Mouse (Mus musculus): ENCODE measurements around the gene Zfp710.
"Not testable (repeated sequence)": the region's sequence is repeated elsewhere in the genome, so short reads cannot be mapped to it uniquely, and the experiment has no call there.

Gene Zfp710

DNA sequence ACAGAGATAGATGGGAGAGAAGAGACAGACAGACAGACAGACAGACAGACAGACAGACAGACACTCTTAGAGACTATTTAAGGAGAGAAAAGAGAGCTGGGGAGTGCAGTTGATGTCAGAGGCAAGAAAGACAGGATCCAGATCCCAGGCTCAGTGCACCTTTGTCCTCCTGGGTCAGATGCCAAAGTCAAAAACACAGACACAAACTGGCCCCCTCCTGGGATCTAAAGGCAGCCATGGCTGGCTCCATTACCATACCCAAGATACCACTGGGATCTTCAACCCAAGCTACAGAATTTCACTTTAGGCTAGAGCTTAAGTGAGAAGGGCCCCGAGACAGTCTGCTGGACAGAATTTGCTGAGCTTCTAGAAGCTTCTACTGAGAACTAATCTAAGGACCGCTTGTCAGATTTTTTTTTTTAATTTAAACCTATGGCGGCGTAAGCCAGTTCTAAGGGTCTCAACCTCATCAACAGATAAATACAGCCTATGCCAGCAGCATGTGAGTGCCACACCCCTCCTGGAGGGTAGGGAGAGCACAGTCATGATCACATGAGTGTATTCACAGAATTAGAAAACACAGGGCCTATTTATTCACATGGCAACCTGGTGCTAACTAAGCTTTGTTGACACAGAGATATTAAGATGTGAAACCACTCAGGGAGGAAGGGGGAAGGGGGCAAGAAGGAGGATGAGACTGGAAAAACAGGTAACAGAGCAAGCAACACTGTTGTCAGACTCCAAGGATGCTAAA is 81.2 kb downstream of the Zfp710 start:
- no peak for ATAC-seq (ENCODE audit: insufficient number of reproducible peaks, low FRiP score, low TSS enrichment)

GRCm38 (mm10) chr7:80106441-80106840 is 81.8 kb downstream of the Zfp710 start:
- ATAC-seq (ENCODE audit: insufficient number of reproducible peaks, low FRiP score, low TSS enrichment) = no peak

- ATAC-seq (ENCODE audit: insufficient number of reproducible peaks, low FRiP score, low TSS enrichment) = no peak
Observed at GRCm38 (mm10) chr7:80111066-80112045, 86.7 kb downstream of the Zfp710 start.

DNA sequence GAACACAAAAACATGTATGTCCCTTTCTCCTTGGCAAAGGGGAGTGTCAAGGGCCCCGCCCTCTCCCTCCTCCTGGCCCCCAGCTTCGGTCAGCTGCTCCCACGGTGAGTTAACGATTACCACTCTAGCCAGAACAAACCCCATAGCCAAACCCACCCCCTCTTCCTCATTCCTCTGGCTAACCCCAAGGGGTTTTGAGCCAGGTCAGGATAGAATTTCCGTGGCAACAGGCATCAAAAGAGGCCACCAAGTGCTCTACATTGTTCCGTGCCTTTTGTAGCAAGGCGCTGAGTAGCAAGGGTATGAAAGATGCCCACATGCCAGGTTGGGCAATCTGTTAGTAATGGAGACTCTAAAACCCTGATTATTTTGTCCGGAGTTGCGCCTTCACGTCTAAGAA is 89.4 kb downstream of the Zfp710 start:
- no peak for ATAC-seq (ENCODE audit: insufficient number of reproducible peaks, low FRiP score, low TSS enrichment)

GRCm38 (mm10) chr7:80114451-80115223 is 90.0 kb downstream of the Zfp710 start:
- ATAC-seq (ENCODE audit: insufficient number of reproducible peaks, low FRiP score, low TSS enrichment) = peak; percentile 32

DNA sequence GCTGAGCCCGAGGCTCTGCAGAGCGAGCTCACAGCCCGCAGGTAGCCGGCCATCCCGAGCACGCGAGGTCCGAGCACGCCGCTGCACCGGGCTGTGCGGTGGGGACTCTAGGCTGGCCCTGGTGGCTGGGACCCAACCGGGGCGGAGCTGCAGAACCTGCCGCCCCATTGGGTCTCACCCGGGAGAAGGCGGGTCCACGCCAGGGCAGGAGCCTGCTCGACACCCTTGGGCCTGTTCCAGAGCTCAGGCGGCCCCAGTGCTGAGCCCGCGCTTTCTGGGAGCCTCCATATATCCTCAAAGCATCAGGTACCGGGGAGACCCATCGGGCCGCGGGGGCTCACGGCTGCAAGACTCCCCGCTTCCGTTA is 90.6 kb downstream of the Zfp710 start, which contains the start of gene Idh2:
Gene Idh2 (minus strand): TSS at position 169 of the 367 bp plus-strand sequence.
- peak; percentile 98 for ATAC-seq (ENCODE audit: insufficient number of reproducible peaks, low FRiP score, low TSS enrichment)

DNA sequence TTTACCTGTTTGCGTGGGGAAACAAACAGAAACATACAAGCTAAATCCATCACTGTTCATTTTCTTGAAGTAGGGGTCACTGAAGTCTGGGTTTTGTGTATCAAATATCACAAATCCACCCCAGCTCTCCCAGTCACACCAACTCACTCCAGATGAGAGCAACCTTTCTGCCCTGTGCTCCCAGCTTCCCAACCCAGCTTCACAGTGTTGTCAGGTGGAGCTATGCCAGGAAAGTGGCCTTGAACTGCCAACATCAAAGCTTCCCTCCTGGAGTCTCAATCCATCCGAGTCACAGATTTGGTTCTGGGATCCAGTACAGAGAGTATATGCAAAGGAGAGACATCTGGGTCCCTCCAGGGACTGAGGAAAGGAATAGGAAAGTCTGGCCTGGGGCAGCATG is 91.5 kb downstream of the Zfp710 start:
- no peak for ATAC-seq (ENCODE audit: insufficient number of reproducible peaks, low FRiP score, low TSS enrichment)

- ATAC-seq (ENCODE audit: insufficient number of reproducible peaks, low FRiP score, low TSS enrichment) = no peak
Observed at GRCm38 (mm10) chr7:80119198-80119597, 94.6 kb downstream of the Zfp710 start.

DNA sequence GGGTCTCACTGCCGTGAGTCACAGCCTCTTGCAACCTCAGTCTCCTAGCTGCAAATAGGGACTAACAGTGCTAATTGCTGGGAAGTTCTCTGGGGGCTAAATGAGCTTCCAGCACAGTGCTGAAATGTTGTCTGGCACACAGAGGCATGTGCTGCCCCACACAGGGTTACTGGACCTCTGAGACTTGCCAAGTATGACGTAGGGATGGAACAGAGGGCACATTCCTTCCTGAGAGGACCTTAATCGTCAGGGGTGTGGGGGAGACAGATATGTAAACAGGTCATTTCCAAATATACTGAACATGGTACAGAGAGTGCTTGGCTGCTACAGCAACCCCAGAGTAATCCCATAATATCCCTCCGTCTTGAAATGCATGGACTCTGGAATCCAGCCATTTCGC is 96.5 kb downstream of the Zfp710 start:
- ATAC-seq (ENCODE audit: insufficient number of reproducible peaks, low FRiP score, low TSS enrichment) = no peak

DNA sequence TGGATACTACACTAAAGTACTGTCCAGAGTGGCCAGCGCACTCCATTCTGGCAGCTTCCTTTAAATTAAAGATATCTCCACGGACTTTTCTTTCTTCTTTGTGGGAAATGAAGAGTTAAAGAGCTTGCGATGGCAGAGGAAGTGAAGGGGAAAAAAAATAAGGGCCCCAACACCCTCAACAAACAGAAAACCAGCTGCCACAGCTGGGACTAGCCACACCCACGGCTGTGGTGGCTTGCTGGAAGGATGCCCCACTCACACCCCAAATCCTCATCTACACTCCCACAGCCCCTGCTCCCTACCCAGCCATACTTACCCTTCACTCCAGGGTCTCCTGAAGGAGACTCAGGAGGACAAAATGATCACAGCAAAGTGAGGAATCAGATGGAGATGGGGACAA is 98.5 kb downstream of the Zfp710 start:
- ATAC-seq (ENCODE audit: insufficient number of reproducible peaks, low FRiP score, low TSS enrichment) = no peak

GRCm38 (mm10) chr7:80123672-80124071 is 99.1 kb downstream of the Zfp710 start:
- ATAC-seq (ENCODE audit: insufficient number of reproducible peaks, low FRiP score, low TSS enrichment) = no peak

GRCm38 (mm10) chr7:80129278-80129677 is 104.7 kb downstream of the Zfp710 start:
- ATAC-seq (ENCODE audit: insufficient number of reproducible peaks, low FRiP score, low TSS enrichment) = no peak

DNA sequence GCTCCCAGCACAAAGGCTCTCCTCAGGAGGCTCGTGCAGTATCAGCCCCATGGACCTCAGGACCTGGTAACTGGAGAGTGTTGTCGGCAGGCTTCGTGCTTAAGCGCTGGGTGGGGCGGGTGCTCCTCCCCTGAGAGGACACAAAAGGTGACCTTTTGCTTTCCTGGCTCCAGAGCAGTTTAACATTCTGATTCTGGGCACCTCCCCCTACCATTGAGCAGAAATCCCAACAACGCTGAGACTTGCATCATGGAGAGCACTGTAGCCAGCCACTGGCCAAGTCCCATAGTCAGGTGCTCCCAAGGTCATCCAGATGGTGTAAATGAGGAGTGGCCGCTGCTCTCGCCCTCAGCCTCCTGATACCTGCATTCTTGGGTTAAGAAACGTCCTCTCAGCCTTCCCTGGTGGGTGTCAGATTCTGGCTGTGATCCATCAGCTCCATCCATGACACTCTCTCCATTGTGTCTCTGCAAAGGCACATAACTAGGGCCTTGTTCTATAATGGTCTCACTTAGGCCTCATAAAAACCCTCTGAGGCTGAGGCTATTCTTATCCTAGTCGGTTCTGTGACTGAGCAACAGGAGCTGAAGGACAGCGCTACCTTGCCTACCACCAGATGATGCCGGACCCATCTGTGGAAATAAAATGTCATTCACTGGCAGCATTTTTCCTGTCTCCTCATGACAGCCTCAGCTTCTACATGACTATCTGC is 105.9 kb downstream of the Zfp710 start:
- ATAC-seq (ENCODE audit: insufficient number of reproducible peaks, low FRiP score, low TSS enrichment) = no peak

DNA sequence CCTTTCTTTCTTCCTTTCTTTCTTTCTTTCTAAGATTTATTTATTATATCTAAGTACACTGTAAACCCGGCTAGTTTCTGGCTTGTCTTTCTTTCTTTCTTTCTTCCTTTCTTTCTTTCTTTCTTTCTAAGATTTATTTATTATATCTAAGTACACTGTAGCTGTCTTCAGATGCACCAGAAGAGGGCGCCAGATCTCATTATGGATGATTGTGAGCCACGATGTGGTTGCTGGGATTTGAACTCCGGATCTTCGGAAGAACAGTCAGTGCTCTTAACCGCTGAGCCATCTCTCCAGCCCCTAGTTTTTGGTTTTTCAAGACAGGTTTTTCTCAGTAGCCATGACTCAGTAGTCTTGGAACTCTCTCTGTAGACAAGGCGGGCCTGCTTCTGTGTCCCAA is 106.7 kb downstream of the Zfp710 start:
- not testable (repeated sequence) for ATAC-seq (ENCODE audit: insufficient number of reproducible peaks, low FRiP score, low TSS enrichment)

DNA sequence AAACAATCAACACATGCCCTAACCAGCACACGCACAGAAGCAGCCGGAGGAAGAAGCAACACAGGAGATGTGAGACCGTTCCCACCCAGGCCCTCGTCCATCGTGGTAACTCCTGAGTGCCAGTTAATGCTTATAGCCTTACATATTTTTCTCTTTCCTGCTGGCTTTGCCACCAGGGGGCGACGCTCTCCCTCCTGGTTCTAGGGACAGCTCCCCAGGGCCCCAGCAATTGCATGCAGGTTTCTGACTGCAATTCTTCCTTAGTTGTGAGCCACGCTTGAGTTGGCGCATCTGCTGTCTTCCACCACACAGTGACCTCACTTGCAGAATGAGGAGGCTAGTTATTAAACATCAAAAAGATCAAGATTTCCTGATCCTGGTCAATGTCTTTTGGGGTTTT is 107.9 kb downstream of the Zfp710 start:
- ATAC-seq (ENCODE audit: insufficient number of reproducible peaks, low FRiP score, low TSS enrichment) = no peak

DNA sequence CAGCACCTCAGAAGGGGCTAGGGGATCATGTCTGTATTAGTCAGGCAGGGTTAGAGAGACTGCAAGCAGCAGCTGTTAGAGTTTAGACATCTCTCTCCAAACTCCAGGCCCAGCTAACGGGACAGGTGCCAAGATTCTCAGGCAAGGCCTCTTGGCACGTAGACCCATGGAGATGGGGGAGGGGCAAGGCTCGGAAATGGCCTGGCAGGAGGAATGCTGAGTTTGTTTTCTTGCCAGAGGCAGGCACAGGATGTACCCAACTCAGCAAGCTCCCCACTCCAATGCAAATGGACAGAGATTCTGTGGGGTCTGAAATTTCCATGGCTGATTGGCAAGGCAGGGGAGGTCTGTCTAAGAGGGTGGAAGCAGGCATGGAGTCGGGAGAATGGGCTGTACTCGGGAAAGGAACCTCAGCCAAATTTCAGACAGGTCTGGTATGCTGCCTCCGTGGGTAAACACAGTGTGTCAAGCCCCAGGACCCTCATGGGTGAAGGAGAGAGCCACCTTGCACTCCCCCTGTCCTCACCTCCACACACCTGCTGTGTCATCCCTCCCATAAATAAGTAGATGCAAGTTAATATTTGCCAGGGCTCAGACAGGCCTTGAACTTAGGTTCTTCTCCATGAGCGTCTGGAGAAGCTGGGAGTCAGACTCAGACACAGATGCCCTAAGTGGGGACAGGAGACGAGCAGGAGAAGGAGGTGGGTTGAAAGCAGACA is 110.0 kb downstream of the Zfp710 start:
- ATAC-seq (ENCODE audit: insufficient number of reproducible peaks, low FRiP score, low TSS enrichment) = no peak

- ATAC-seq (ENCODE audit: insufficient number of reproducible peaks, low FRiP score, low TSS enrichment) = no peak
Observed at GRCm38 (mm10) chr7:80135173-80135532, 110.5 kb downstream of the Zfp710 start.

DNA sequence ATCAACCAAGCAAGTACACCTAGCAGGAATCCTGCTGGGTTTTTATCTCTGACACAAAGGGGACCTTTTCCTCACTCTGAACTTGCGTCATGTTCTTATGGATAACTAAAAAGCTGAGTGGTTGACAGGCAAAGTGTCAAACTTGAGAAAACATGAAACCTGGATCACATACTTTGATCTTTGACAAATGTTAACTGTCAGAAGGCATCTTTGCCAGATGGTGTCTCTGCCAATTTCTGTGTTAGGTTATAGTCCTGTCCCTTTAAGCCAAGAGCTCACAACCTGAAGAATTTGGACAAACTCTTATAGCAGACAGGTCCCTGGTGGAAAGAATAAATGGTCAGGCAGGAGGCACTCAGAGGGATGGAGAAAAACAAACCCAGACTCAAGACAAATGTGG is 113.8 kb downstream of the Zfp710 start:
- no peak for ATAC-seq (ENCODE audit: insufficient number of reproducible peaks, low FRiP score, low TSS enrichment)

DNA sequence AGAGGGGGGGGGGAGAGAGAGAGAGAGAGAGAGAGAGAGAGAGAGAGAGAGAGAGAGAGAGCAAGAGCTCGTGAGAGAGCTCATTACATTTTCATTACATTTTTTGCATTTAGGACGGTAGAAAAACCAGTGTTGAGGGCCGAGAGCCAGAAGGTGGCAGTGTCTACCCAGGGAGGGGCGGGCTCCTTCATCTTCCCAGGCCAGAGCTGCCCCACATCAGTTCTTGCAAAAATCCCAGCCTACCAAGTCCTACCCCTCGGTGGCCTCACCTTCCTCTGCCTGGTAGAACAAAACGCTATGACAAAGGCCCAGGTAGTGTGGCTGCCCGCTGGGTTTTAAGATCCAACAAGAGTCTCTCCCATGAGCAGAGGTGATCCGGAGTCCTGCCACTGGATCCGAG is 116.2 kb downstream of the Zfp710 start:
- 0 out of 2 replicates have a peak, but pooled peaks have one; percentile 40 for ATAC-seq (ENCODE audit: insufficient number of reproducible peaks, low FRiP score, low TSS enrichment)

Data from cerebellum, adult (tissue).